Mouse (Mus musculus): ENCODE results near the gene Cd68. TPM values are rescaled to one million over a fixed set of nuclear protein-coding genes. Genes with fewer than 3 reads are reported as not detected.
A peak's percentile ranks its signal among the peaks of the same experiment; 100 is the strongest.

Cd68 gene
- polyA plus RNA-seq, 1 experiment: 51.6 TPM

DNA sequence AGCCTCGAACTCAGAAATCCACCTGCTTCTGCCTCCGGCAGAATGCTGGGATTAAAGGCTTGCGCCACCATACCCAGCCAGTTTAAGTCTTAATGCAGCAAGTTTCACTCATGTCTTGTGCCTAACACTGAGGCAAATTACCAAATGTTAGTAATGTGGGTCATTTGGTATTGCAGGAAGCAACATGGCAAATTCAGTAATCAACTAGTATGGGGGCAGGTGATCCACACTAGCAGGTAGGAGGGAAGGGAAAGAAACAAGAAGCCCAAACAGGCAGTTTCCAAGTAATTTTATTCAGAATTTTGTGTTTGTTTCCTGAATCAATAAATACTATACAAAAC lies 682 bp upstream of the Cd68 start:
- WGBS: 81% methylated on average over 3 of the region's 3 CpGs
- TF ChIP-seq CTCF (IDR thresholded peaks at IDR 0.05; ENCODE audit: control insufficient read depth, insufficient read depth, low read length) (no peak), POLR2A (IDR thresholded peaks at IDR 0.05; ENCODE audit: borderline replicate concordance, control insufficient read depth, low read depth, low read length) (no peak)
- peak overlapping the region; percentile 39; the same call in 1 of the 2 replicates for H3K27ac ChIP-seq (ENCODE audit: control insufficient read depth, insufficient read depth, low read depth, low read length, poor library complexity)
- H3K4me3 ChIP-seq (replicated peaks; ENCODE audit: control insufficient read depth, low read depth, low read length): no peak overlapping the region
- H3K4me1 ChIP-seq (ENCODE audit: control insufficient read depth, insufficient read depth, low read length): peaks cover 3% of the 10 kb centered on the region; the same call in 1 of the 2 replicates

DNA sequence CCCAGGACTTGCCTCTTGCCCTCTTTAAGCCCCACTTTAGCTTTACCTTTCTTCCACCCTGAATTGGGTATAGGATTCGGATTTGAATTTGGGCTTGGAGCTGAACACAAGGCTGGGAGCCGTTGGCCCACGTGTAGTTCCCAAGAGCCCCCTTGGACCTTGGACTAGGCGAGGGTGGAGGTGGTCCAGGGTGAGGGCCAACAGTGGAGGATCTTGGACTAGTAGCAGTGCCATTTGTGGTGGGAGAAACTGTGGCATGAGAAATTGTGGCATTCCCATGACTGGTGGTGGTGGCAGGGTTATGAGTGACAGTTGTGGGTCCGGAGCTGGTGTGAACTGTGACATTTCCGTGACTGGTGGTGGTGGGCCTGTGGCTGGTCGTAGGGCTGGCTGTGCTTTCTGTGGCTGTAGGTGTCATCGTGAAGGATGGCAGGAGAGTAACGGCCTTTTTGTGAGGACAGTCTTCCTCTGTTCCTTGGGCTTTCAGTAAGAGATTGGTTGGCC lies 444 bp downstream of the Cd68 start:
- H3K4me3 ChIP-seq (replicated peaks; ENCODE audit: control insufficient read depth, low read depth, low read length): peak overlapping the region; percentile 56
- TF ChIP-seq POLR2A (IDR thresholded peaks at IDR 0.05; ENCODE audit: borderline replicate concordance, control insufficient read depth, low read depth, low read length) (no peak), CTCF (IDR thresholded peaks at IDR 0.05; ENCODE audit: control insufficient read depth, insufficient read depth, low read length) (no peak)
- H3K4me1 ChIP-seq (ENCODE audit: control insufficient read depth, insufficient read depth, low read length): peaks cover 3% of the 10 kb centered on the region; the same call in 1 of the 2 replicates
- H3K27ac ChIP-seq (ENCODE audit: control insufficient read depth, insufficient read depth, low read depth, low read length, poor library complexity): peak overlapping the region; percentile 73
- WGBS: 70% methylated on average over 9 of the region's 9 CpGs

DNA sequence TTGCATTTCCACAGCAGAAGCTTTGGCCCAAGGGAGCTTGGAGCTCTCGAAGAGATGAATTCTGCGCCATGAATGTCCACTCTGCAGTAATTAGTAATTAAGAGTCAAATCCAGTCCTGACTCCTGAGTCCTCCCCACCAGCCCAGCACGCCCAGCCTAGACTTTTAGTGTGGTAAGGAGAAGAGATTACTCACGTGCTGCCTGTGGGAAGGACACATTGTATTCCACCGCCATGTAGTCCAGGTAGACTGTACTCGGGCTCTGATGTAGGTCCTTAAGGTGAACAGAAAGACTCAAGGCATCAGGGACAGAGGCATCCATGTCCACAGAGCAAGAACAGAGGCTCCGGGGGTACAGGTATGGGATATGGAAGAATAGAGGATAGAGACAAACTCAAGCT lies 1.1 kb downstream of the Cd68 start:
- Histone ChIP-seq H3K4me1 (ENCODE audit: control insufficient read depth, insufficient read depth, low read length) (peaks cover 3% of the 10 kb centered on the region; the same call in 1 of the 2 replicates), H3K27ac (ENCODE audit: control insufficient read depth, insufficient read depth, low read depth, low read length, poor library complexity) (no peak overlapping the region), H3K4me3 (replicated peaks; ENCODE audit: control insufficient read depth, low read depth, low read length) (no peak overlapping the region)
- WGBS: 92% methylated on average over 7 of the region's 7 CpGs
- TF ChIP-seq POLR2A (IDR thresholded peaks at IDR 0.05; ENCODE audit: borderline replicate concordance, control insufficient read depth, low read depth, low read length): no peak
- TF ChIP-seq CTCF (IDR thresholded peaks at IDR 0.05; ENCODE audit: control insufficient read depth, insufficient read depth, low read length): no peak

DNA sequence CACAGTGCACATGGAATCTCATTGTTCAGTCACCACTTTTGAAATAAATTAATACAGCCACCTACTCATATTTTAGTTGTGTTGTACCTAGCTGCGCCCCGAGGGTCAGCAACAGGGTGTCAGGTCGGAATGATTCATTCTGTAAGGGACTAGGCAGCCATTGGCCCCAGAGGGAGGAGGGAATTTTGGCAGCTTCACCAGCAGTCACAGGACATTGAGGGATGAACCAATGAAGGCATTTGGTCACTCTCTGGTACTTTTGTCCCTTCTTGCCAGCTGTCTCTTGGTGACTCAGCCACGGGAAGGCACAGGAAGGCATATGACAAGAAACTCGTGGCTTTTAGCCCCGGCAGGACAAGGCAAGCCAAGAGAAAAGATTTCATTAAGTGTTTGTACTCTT lies 2.2 kb downstream of the Cd68 start:
- TF ChIP-seq CTCF (IDR thresholded peaks at IDR 0.05; ENCODE audit: control insufficient read depth, insufficient read depth, low read length) (no peak), POLR2A (IDR thresholded peaks at IDR 0.05; ENCODE audit: borderline replicate concordance, control insufficient read depth, low read depth, low read length) (no peak)
- no peak overlapping the region for H3K27ac ChIP-seq (ENCODE audit: control insufficient read depth, insufficient read depth, low read depth, low read length, poor library complexity)
- H3K4me3 ChIP-seq (replicated peaks; ENCODE audit: control insufficient read depth, low read depth, low read length): no peak overlapping the region
- 53% methylated on average over 6 of the region's 6 CpGs for WGBS
- peaks cover 3% of the 10 kb centered on the region; the same call in 1 of the 2 replicates for H3K4me1 ChIP-seq (ENCODE audit: control insufficient read depth, insufficient read depth, low read length)

DNA sequence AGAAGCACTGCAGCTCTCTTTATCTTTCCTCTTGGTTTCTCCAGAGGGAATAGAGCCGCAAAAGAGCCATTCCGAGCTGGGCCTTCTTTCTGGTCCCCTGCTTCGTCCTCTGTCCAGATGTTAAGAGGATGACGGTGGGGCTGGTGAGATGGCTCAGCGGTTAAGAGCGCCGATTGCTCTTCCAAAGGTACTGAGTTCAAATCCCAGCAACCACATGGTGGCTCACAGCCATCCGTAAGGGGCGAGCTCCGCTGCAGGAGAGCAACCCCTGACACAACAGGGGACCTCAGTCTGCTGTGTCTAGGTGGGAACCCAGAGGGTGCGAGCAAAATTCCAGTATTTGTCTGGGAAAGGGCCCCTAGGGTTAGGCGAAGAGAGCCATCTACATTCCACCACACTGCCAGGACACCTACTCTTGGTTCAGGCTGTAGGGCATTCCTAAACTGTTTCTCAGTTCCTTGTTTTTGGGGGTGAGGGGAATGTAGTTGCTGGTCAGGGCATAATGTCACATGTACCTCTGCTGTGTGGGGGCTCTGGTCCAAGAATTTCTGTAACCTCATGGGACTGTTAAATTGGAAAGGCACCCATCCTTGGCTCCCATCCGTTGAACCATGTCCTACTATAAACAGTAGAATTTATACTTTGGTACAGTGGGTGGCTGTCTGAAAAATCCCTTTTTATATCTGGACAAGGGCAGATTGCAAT lies 2.8 kb downstream of the Cd68 start:
- peaks cover 3% of the 10 kb centered on the region; the same call in 1 of the 2 replicates for H3K4me1 ChIP-seq (ENCODE audit: control insufficient read depth, insufficient read depth, low read length)
- H3K4me3 ChIP-seq (replicated peaks; ENCODE audit: control insufficient read depth, low read depth, low read length): peak overlapping the region; percentile 88
- H3K27ac ChIP-seq (ENCODE audit: control insufficient read depth, insufficient read depth, low read depth, low read length, poor library complexity): peak overlapping the region; percentile 93
- WGBS: 76% methylated on average over 13 of the region's 13 CpGs
- TF ChIP-seq POLR2A (IDR thresholded peaks at IDR 0.05; ENCODE audit: borderline replicate concordance, control insufficient read depth, low read depth, low read length): no peak
- TF ChIP-seq CTCF (IDR thresholded peaks at IDR 0.05; ENCODE audit: control insufficient read depth, insufficient read depth, low read length): no peak

DNA sequence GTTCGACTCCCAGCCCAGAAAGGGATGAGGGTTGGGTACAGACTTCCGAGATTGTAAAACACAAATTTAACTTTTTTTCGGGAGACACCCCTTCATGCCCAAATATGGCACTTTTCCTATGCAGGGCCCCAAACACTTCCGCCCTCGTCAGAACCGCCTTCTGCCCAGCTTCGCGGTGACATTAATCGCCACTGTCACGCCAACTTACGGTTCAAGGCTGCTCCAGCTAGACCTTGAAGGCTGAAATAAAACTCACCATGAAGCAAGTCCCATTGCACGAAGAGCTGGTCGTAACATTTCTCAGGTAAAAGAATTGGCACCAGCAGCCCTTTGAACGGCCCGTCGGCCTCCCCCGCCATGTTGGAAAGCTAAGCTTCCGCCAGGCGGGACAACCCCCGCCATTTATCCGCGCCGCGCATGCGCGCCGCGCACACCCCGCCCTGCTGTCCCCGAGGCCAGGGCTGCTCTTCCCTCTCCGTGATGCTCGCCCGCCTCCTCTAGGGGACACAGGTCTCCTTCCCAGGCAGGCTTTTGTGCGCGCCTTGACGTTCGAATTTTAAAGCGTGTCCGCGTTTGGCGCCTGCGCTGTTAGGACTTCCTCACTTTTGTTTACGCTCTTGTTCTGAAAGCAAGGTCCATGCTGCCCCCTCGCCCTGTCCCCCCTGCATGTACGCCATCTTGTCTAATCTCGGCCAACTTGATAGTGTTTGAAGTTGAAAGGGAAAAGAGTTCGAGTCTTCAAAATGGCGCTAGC lies 3.6 kb downstream of the Cd68 start, which contains the start of gene Mpdu1:
Mpdu1 (minus strand) TSS at position 430 of the 754 bp plus-strand sequence.
- TF ChIP-seq CTCF (IDR thresholded peaks at IDR 0.05; ENCODE audit: control insufficient read depth, insufficient read depth, low read length): peak; percentile 37; the same call in 1 of the 2 replicates
- TF ChIP-seq POLR2A (IDR thresholded peaks at IDR 0.05; ENCODE audit: borderline replicate concordance, control insufficient read depth, low read depth, low read length): peak; percentile 92
- Histone ChIP-seq H3K4me3 (replicated peaks; ENCODE audit: control insufficient read depth, low read depth, low read length) (peak within 1 kb of the TSS; percentile 88), H3K27ac (ENCODE audit: control insufficient read depth, insufficient read depth, low read depth, low read length, poor library complexity) (peak within 1 kb of the TSS; percentile 93), H3K4me1 (ENCODE audit: control insufficient read depth, insufficient read depth, low read length) (peaks cover 3% of the 10 kb centered on the region; the same call in 1 of the 2 replicates)
- WGBS: under 1% methylated on average over 48 of the region's 48 CpGs

DNA sequence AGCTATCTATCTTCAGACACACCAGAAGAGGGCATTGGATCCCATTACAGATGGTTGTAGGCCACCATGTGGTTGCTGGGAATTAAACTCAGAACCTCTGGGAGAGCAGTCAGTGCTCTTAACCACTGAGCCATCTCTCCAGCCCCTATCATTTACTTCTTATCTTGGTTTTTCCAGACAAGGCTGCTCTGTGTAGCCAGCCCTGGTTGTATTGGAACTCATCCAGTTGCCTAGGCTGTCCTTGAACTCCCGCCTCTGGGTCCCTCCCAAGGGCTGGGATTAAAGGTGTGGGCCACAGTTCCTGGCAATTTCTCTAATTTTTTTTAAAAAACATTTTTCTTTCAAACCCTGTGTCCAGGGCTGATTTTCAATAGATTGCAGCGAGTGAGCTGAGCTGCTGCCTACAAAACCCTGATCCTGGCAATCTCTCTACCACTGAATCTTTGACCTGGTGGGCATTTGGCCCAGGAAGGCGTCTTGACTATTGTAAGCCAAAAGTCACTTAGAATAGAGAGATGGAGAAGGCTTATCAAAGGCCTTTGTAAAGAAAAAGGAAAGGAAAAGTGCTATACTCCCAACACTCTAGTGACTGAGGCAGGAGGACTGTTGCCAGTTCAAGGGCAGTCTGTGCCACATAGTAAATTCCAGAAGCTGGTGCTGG lies 4.6 kb downstream of the Cd68 start:
- Histone ChIP-seq H3K27ac (ENCODE audit: control insufficient read depth, insufficient read depth, low read depth, low read length, poor library complexity) (no peak overlapping the region), H3K4me1 (ENCODE audit: control insufficient read depth, insufficient read depth, low read length) (peaks cover 3% of the 10 kb centered on the region; the same call in 1 of the 2 replicates), H3K4me3 (replicated peaks; ENCODE audit: control insufficient read depth, low read depth, low read length) (peak overlapping the region; percentile 88)
- no peak for TF ChIP-seq POLR2A (IDR thresholded peaks at IDR 0.05; ENCODE audit: borderline replicate concordance, control insufficient read depth, low read depth, low read length)
- TF ChIP-seq CTCF (IDR thresholded peaks at IDR 0.05; ENCODE audit: control insufficient read depth, insufficient read depth, low read length): no peak
- 62% methylated on average over 3 of the region's 3 CpGs for WGBS

All from bone marrow, adult 2 months (tissue).